Mouse (Mus musculus): ENCODE results near the gene Ankrd36.
"Not testable (repeated sequence)": the region's sequence is repeated elsewhere in the genome, so short reads cannot be mapped to it uniquely, and the experiment has no call there.

The Ankrd36 gene

DNA sequence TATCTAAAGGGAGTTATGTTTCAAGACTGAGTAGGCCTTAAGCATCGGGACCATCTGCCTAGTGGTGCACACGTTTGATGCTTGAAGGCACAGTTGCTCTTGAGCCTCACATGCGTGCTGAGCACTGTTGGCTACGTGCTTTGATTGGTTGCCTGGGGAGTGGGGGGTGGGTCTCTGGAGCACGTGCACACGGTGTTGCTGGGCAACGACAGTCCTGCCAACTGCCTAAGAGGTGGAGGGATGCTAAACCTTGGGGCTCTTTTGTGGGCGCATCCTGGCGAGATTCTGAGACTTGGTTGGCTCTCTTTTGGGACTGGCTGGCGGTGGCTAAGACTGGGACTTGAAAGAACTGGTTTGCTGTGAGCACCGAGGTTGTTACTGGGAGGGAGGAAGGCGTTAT lies at the start of gene Ankrd36:
Ankrd36 (plus strand) TSS at position 211 of the 400 bp plus-strand sequence.
- in situ Hi-C loops (cut with MboI, MseI), result no loop called here

DNA sequence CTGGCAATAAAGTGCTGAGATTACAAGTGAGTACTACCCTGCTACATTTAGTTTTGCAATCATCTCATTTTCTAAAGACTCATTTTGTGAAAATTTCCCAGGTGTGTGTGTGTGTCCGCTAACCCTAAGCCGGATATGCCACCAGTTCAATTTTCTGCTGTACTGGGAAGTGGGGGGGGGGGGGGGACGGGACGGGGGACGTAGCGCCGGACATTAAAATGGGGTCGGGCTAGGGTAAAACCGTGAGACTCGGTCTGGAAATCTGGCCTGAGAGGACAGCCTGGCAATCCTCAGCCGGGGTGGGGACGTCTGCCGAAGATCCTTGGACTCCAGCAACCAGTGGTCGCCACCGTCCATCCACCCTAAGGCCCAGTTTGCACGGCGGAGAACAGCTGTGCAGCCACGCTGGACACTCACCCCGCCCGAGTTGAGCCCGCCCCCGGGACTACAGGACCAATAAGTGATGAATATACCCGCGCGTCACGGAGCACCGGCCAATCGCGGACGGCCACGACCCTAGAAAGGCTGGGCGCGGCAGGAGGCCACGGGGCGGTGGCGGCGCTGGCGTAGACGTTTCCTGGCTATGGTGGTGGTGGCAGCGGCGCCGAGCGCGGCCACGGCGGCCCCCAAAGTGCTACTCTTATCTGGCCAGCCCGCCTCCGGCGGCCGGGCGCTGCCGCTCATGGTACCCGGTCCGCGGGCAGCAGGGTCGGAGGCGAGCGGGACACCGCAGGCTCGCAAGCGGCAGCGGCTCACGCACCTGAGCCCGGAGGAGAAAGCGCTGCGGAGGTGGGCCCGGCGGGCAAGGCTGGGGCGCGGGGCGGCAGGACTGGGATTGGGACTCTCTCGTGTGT lies 48.8 kb upstream of the Ankrd36 start, which contains the start of gene Xbp1:
Xbp1 (plus strand) TSS at position 248 of the 854 bp plus-strand sequence.
- in situ Hi-C loops (cut with MboI, MseI), result loop anchor here (5.0 kb wide), 1 partner anchor 33 kb away; no protein-coding TSS in a partner anchor

DNA sequence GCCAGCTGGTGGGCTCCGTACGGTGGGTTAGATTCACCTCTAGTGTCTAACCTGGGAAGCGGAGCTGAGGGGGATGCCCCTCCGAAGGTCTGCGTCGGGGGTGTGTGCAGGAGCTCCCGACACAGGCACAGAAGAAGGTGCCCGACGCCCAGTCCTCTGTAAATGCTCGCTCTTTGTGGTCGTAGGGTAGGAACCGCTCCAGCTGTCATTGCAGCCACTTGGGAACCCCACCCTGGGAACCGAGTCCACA lies 48.3 kb upstream of the Ankrd36 start:
- in situ Hi-C loops (cut with MboI, MseI), result loop anchor here (5.0 kb wide), 1 partner anchor 34 kb away; no protein-coding TSS in a partner anchor

DNA sequence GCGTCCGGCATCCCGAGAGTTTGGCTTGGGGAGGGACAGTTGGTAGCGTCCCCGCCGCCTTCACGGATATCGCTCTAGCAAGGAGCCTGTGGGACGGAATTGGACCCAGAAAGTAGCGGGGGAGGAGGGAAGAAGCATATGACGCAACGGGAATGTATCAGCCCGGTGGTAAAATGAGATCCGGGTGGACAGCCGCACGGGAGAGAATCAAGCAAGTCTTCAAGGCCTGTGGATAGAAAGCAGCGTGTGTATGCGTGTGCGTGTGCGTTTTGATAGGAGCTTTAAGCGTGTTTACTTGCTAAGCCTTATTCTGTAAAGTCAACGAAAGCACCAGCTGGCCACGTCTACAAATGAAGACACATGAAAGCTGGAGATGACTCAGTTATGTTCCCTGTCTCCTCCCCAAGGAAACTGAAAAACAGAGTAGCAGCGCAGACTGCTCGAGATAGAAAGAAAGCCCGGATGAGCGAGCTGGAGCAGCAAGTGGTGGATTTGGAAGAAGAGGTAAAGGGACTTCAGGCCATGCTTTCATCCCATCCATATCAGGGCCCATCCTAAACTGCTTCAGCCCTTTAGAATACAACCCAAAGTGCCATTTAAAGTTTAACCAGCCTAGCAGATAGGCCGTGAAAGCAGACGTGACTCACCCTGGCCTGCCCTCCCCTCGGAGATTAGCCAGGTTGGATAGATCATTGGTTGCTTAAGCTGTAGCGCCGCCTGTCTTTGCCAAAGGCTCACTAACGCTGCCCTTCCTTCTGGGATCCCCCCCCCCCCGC lies 47.8 kb upstream of the Ankrd36 start:
- in situ Hi-C loops (cut with MboI, MseI), result loop anchor here (5.0 kb wide), 1 partner anchor 34 kb away; no protein-coding TSS in a partner anchor

DNA sequence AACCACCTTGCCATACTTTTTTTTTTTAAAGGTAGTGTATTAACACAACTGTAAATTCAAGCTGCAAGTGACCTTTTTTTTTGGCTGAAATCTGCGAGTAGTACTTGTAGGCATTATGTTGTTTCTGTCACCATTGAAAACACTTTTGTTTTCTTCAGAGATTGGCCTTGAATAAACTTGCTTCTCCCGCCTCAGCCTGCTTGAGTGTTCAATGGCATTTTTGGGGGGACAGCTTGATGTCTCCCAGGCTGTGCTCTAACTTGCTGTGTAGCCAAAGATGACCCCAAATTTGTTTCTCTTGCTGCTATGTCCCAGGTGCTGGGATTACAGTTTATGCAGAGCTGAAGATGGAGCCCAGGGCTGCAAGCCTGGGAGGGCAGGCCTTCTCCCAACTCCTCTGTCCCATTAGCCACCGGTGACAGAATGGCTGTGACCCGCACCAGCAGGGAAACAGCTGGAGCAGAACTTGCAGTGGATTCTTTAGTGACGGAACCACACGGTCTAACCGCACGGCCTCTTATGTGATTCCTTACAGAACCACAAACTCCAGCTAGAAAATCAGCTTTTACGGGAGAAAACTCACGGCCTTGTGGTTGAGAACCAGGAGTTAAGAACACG lies 46.6 kb upstream of the Ankrd36 start:
- in situ Hi-C loops (cut with MboI, MseI), result loop anchor here (5.0 kb wide), 1 partner anchor 36 kb away; no protein-coding TSS in a partner anchor

DNA sequence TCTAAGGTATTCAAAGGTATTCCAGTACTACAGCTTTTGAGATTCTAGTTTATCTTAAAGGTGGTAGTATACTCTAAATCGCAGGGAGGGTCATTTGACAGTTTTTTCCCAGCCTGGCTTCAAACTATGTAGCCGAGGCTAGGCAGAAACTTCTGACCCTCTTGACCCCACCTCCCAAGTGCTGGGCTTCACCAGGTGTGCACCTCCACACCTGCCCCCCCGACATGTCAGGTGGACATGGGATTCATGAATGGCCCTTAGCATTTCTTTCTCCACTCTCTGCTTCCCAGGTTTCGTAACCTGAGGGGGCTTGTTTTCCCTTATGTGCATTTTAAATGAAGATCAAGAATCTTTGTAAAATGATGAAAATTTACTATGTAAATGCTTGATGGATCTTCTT lies 44.1 kb upstream of the Ankrd36 start:
- in situ Hi-C loops (cut with MboI, MseI), result no loop called here

DNA sequence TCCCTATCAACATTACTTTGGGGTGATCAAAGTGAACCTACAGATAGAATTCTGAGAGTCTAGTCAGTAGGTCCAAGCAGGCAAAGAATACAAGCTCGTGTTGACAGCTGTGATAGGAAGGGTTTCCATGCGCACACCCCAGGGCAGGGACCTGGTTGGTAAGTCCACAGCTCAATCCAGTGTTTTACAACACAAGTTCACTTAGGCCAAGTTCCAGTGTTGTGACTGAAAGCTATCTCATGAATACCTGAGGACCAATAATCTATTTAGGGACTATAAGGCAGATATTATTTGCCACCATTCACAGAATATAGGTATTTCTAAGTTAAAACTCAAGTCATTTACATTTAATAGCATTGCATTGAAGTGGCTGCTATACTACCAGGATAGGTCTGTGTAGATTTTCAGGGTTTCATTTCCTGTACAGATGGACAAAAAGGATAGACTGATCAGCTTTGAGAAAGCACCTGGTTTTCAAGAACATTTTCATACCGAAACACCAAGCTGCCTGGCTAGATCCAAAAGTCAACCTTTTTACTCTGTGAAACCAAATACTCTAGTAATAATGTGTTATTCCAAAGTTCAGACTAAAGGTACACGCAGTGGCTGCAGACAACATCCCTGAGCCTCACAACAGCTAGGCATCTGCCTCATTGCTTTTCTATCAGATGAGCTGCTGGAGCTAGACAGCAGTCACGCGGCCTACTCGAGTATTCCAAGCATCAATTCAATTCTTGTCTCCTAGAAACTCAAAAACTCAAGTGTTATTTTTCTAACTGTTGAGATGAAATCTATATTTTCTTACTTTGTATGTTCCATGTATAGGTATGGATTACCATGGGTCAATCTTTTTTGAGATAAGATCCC lies 42.7 kb upstream of the Ankrd36 start:
- in situ Hi-C loops (cut with MboI, MseI), result no loop called here

DNA sequence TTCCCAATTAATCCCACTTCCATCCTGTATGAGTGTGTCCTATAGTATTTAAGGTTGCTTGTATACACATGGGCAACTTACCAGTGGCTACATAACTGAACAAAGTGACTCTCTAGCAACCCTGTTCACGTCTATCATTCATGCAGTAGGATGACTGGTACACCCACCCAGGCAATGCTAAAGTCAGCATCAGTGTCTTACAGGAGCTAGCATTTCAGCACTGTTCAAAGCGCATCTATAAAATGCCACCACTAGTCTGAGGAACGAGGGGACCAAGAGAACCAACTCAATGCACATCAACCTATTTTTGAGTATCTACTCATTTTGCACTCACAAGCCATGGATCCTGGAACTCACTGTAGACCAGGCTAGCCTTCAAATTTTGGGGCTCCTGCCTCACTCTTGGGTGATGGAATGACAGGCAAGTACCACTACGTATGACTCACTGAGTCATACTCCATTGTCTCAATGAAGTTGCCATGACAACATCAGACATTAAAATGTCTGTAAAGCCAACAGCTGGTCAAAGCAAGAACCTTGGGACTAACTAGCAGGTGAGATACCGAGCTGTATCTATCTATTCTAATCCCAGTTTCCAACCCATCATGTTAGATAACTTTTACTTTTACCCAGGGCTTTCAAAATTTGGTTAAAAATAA lies 41.5 kb upstream of the Ankrd36 start:
- in situ Hi-C loops (cut with MboI, MseI), result no loop called here

DNA sequence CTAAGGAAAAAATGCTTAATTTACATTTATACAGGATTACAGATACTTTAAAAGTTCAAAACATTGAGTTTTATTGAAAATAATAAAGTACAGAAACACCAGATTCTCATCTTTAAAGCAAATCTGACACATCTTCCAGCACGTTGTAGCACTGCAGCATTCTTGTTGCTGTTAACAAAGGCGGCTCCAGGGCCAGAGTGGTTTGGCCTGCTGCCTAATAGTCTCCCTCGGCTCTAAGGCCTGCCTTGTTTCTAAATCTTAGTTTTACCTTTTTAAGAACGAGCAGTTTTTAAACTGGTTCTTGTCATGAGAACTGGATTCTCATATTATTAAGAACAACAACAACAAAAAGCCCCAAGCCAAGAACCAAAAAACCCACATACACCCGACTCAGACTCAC lies 40.6 kb upstream of the Ankrd36 start:
- in situ Hi-C loops (cut with MboI, MseI), result no loop called here

DNA sequence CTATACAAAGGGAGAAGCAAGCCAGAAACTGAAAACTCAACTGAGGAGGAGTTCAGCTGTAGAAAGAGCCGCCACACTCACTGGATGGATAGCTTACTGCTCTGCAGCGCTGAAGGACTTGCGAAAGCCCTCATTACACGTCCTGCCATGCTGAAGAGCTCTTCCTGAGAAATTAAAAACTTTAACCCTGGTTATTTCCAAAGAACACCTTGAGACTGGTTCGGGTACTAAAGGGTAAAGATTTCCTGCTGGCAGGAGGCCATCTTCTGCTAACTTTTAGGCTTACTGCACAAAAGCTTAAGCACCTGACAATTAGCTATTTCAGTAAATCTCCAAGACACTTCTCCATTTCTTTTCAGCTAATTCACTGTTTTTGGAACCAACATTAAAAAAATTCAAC lies 39.3 kb upstream of the Ankrd36 start:
- in situ Hi-C loops (cut with MboI, MseI), result no loop called here

DNA sequence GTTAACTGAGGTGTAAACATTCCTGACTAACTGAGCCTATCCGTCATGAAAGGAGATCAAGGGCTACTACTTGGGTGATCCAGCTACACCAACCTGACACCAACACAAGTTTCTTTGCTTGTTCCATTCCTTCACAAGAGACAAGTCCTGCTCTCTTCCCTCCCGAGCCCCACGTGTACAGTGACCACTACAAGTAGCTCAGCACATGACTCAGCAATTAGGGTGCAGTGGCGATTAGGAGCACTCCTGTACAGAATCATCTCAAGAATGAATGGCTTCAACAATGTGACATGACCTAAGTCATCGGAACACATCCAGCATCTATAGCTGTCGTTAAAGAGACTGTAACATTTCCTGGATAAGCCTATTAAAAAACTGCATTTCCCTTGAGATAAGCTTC lies 38.8 kb upstream of the Ankrd36 start:
- in situ Hi-C loops (cut with MboI, MseI), result no loop called here

DNA sequence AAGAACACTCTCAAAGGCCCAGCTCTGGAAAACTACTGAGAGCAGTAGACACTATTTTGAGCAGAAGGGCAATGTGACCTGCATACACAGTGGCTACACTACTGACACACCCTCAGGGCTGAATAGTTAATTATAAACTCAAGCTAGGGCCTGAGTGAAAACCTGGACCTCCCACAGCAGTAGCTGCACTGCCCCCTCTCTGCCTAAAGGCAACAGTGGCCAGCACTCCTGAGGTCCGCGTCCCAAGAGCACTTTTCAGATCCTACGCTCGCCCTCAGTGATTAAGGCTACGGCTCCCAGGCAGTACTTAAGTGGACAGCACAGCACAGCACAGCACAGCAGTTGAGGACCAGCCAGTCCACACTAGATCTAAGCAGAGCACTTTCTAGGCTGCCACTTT lies 36.4 kb upstream of the Ankrd36 start:
- in situ Hi-C loops (cut with MboI, MseI), result no loop called here

DNA sequence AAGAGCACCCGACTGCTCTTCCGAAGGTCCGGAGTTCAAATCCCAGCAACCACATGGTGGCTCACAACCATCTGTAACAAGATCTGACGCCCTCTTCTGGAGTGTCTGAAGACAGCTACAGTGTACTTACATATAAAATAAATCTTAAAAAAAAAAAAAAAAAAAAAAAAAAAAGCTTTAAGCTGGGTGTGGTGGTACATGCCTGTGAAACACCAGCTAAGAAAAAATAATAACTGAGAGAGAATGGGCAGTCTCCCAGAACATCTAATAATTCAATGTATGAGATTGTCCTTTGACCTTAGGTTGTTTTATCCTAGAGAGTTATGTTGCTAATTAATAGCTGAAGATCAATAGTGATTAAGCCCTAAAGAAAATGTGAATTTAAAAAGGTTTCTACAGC lies 32.0 kb upstream of the Ankrd36 start:
- in situ Hi-C loops (cut with MboI, MseI), result not testable (repeated sequence)

DNA sequence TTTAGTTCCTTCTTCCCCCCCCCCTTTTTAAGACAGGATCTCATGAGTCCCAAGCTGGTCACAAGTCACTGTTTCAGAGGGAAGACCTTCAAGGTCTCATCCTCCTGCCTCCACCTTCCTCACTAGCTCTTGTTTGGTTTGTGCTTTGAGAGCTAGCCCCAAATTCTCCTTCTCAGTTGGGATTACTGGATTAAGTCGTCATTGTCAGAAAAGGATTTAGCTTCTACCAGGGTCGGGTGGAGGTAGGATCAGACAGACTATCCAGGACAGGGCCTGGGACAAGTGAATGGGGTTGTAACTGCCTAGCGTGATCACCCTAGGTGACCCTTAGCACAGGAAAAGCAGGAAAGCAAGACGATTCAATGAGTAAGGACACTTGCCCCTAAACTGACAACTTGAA lies 29.2 kb upstream of the Ankrd36 start:
- in situ Hi-C loops (cut with MboI, MseI), result no loop called here

DNA sequence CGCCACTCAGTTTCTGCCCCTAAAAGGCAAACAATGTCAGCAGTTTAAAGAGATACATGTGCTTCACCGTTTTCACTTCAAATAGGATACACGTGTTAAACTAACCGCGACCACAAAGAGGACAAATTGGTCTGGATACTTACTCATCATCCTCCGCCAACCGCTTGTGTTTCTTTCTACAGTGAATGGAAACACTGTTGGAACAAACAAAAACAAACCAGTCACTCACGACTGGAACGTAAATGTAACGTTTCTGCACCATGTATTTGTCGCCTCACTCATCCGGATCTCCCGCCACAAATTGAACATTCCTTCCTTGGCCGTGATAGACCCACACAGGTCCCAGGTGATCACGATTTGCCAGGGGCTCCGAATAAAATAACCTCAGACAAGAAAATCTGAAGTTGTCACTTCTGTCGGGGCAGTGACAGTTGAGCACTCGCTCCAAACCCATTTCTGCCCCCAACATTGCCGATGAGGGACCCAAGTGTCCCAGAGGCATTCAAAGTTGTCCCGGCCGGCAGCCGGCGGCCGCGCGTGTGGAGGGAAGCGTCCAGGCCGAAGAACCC lies 28.2 kb upstream of the Ankrd36 start:
- in situ Hi-C loops (cut with MboI, MseI), result no loop called here

DNA sequence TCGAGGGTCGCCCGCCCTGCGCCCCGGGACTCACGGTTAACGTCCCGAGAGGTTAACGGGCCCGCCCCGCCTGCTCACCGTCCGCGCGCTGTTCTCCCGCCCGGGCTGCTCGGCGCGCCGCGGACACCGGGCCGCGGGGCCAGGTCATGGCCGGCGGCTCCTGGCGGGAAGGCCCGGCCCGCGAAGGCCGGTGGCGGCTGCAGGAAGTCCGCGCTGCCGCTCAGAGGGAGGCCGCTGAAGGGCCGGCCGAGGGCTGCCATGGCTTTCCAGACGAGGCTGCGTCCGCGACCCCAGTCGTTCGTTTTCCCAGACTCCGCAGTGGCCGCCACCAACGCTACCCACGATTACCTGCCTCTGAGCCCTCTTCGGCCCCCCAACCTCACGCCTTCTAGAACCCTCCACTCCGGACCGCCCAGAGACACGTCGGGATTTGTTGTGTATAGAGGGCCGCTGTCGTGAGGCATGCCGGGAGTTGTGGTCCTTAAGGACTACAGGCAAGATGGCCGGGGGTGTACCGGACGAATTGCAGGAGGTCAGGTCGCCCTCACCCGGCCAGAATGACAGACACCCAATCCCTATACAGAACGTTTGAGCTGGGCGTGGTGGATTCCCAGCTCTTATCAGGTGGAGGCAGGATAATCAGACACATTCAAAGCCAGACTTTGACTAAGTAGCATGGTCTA lies 27.5 kb upstream of the Ankrd36 start, which contains the start of gene Ccdc117:
Ccdc117 (minus strand) TSS at position 389 of the 683 bp plus-strand sequence.
- in situ Hi-C loops (cut with MboI, MseI), result no loop called here

DNA sequence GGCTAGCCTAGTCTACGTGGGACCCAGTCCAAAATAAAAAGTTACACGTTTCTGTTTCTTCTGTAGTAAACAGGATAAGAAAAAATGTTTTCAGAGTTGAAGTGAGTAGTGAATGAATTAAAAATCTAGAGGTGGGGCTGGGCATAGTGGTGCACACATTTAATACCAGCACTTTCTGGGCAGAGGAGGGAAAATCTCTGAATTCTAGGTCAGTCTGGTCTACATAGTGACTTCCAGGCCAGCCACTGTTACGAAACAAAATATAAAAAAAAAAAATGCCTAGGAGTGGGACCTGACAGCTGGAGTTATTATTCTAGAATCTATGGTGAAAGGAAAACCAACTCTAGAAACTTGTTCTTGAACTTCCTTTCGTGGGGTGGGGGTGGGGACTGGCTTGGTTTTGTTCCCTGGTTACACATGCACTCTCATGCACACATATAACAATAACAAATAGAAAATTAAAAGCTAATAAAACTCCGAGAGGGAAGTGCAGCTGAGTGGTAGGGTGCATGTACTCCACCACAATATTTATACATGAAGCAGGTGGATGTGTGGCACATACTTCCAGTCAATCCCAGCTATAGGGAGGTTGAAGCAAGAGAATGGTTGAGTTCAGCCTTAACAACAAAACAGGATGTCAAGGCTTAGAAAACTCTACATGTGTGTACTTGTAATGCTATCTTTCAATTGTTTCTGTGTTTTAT lies 26.9 kb upstream of the Ankrd36 start:
- in situ Hi-C loops (cut with MboI, MseI), result no loop called here

DNA sequence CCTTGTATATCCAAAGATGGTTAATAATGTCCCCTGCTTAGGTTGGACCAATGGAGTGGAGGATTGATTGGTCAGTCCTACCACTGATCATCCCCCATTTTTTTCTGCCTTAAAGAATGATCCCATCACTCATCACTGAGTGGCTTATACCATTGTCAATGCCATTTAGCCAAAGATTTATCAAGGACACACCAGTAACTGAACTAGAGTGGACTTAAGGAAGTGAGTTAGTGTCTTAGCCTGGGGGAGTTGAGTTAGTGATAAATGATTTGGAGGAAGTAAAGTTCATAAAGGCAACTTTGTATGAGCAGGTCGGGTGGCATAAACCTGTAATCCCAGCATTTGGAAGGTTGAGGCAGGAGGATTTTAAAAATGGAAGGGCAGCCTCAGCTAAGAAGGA lies 26.2 kb upstream of the Ankrd36 start:
- in situ Hi-C loops (cut with MboI, MseI), result no loop called here

DNA sequence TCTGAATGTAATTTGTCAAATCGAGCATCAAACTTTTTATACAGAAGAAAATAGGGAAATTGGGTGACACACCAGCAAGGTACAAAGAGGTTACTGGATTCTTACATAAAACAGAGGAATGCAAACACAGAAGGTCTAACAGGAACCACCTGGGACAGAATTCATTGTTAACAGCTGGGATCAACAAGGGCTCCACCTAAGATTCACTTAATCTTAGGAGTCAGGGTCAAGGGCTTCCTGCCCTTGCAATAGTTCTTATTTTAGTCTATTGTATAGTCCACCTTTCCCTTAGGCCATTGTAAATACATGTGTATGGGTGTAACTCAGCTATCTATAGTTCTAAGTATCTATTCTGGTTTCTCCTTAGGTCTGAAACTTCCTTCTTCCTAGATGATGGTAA lies 24.8 kb upstream of the Ankrd36 start:
- in situ Hi-C loops (cut with MboI, MseI), result loop anchor here in 1 of 2 experiments (5.0 kb wide), 1 partner anchor 62 kb away; no protein-coding TSS in a partner anchor
